Mouse (Mus musculus): ENCODE data around the gene Lgals3bp. TPM values are rescaled to one million over a fixed set of nuclear protein-coding genes. Genes with fewer than 3 reads are reported as not detected.

Gene Lgals3bp
- polyA plus RNA-seq, 1 experiment = 22.7 TPM

GRCm38 (mm10) chr11:118414270-118414669 is 12.4 kb upstream of the Lgals3bp start:
- Histone ChIP-seq H3K4me3 (ENCODE audit: control insufficient read depth, low read depth, low read length) (no peak overlapping the region), H3K4me1 (ENCODE audit: control insufficient read depth, insufficient read depth, low read length) (peaks cover 8% of the 10 kb centered on the region), H3K27ac (ENCODE audit: control insufficient read depth, insufficient read depth, low read depth, low read length) (no peak overlapping the region), H3K36me3 (ENCODE audit: control insufficient read depth, insufficient read depth, low read length) (no peaks in the 10 kb centered on the region), H3K27me3 (ENCODE audit: control insufficient read depth, insufficient read depth, low read length) (no peaks in the 10 kb centered on the region)
- TF ChIP-seq CTCF (IDR thresholded peaks at IDR 0.05; ENCODE audit: control insufficient read depth, insufficient read depth, insufficient replicate concordance, low read depth, low read length) (no peak), POLR2A (IDR thresholded peaks at IDR 0.05; ENCODE audit: control insufficient read depth, low read depth, low read length) (no peak)

DNA sequence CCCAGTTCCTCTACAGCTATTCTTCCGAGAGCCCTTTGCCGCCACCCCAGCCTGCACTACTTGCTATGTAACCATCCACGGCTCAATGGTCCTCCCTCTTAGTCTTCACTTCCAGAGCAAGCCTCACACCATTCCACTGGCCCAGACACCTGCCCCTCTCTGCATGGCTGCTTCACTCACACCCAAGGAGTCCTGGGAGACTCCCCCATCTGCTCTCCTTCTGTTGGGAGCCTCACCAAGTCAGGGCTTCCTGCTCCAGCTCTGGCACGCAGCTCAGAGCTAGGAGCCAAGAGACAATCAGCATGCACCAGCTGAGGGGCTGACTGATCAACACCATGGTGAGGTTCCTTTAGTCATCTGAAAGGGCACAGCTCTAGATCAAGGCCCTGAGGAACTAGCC is 11.2 kb upstream of the Lgals3bp start:
- Histone ChIP-seq H3K27ac (ENCODE audit: control insufficient read depth, insufficient read depth, low read depth, low read length) (no peak overlapping the region), H3K4me3 (ENCODE audit: control insufficient read depth, low read depth, low read length) (no peak overlapping the region), H3K27me3 (ENCODE audit: control insufficient read depth, insufficient read depth, low read length) (no peaks in the 10 kb centered on the region), H3K36me3 (ENCODE audit: control insufficient read depth, insufficient read depth, low read length) (no peaks in the 10 kb centered on the region), H3K4me1 (ENCODE audit: control insufficient read depth, insufficient read depth, low read length) (peaks cover 3% of the 10 kb centered on the region)
- TF ChIP-seq POLR2A (IDR thresholded peaks at IDR 0.05; ENCODE audit: control insufficient read depth, low read depth, low read length) = no peak

DNA sequence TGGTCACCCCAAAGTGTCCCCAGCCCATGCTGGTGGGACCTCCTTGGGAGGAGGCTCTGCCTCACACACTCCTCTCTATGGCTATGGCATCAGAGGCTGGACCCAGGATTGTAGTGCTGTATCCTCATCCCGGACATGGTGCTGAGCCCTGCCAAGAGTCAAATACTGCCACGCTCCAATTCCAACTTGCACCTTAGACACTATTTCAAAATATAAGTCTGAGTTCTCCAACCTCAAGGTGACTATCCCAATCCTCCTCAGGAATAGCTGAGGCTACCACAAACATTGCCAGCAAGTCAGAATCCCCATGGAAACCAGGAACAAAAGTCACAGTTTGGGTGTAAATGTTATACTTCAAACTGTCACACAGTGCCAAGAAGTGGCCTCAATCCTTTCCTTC is 10.7 kb upstream of the Lgals3bp start:
- TF ChIP-seq POLR2A (IDR thresholded peaks at IDR 0.05; ENCODE audit: control insufficient read depth, low read depth, low read length) (no peak), CTCF (IDR thresholded peaks at IDR 0.05; ENCODE audit: control insufficient read depth, insufficient read depth, insufficient replicate concordance, low read depth, low read length) (no peak)
- H3K27me3 ChIP-seq (ENCODE audit: control insufficient read depth, insufficient read depth, low read length) = no peaks in the 10 kb centered on the region
- H3K4me3 ChIP-seq (ENCODE audit: control insufficient read depth, low read depth, low read length) = no peak overlapping the region
- no peak overlapping the region for H3K27ac ChIP-seq (ENCODE audit: control insufficient read depth, insufficient read depth, low read depth, low read length)
- no peaks in the 10 kb centered on the region for H3K36me3 ChIP-seq (ENCODE audit: control insufficient read depth, insufficient read depth, low read length)
- no peaks in the 10 kb centered on the region for H3K4me1 ChIP-seq (ENCODE audit: control insufficient read depth, insufficient read depth, low read length)

GRCm38 (mm10) chr11:118411271-118411670 is 9.4 kb upstream of the Lgals3bp start:
- Histone ChIP-seq H3K36me3 (ENCODE audit: control insufficient read depth, insufficient read depth, low read length) (no peaks in the 10 kb centered on the region; the same call in 1 of the 2 replicates), H3K4me3 (ENCODE audit: control insufficient read depth, low read depth, low read length) (no peak overlapping the region), H3K27ac (ENCODE audit: control insufficient read depth, insufficient read depth, low read depth, low read length) (no peak overlapping the region), H3K27me3 (ENCODE audit: control insufficient read depth, insufficient read depth, low read length) (no peaks in the 10 kb centered on the region), H3K4me1 (ENCODE audit: control insufficient read depth, insufficient read depth, low read length) (no peaks in the 10 kb centered on the region)
- TF ChIP-seq CTCF (IDR thresholded peaks at IDR 0.05; ENCODE audit: control insufficient read depth, insufficient read depth, insufficient replicate concordance, low read depth, low read length) (no peak), POLR2A (IDR thresholded peaks at IDR 0.05; ENCODE audit: control insufficient read depth, low read depth, low read length) (no peak)

GRCm38 (mm10) chr11:118410479-118410878 is 8.6 kb upstream of the Lgals3bp start:
- no peak overlapping the region for H3K4me3 ChIP-seq (ENCODE audit: control insufficient read depth, low read depth, low read length)
- H3K27me3 ChIP-seq (ENCODE audit: control insufficient read depth, insufficient read depth, low read length) = no peaks in the 10 kb centered on the region
- TF ChIP-seq CTCF (IDR thresholded peaks at IDR 0.05; ENCODE audit: control insufficient read depth, insufficient read depth, insufficient replicate concordance, low read depth, low read length) (no peak), POLR2A (IDR thresholded peaks at IDR 0.05; ENCODE audit: control insufficient read depth, low read depth, low read length) (no peak)
- H3K36me3 ChIP-seq (ENCODE audit: control insufficient read depth, insufficient read depth, low read length) = no peaks in the 10 kb centered on the region; the same call in 1 of the 2 replicates
- H3K27ac ChIP-seq (ENCODE audit: control insufficient read depth, insufficient read depth, low read depth, low read length) = no peak overlapping the region
- H3K4me1 ChIP-seq (ENCODE audit: control insufficient read depth, insufficient read depth, low read length) = no peaks in the 10 kb centered on the region

DNA sequence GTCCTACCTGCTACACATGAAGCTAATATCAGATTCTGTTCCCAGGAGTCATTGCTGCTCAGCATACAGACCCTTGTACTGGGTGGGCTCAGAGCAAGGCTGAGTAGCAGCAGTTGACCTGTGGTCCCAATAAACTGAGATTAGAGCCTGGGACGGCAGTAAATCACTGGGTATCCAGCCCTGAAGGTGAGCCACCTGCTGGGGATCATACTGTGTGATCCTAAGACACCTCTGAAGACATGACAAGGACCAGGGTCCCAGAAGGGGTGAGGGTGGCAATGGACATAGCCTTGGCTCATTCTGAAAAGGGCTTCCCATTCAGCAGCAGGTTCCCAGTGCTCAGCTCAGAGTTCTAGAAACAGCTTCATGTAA is 8.2 kb upstream of the Lgals3bp start:
- TF ChIP-seq POLR2A (IDR thresholded peaks at IDR 0.05; ENCODE audit: control insufficient read depth, low read depth, low read length) (no peak), CTCF (IDR thresholded peaks at IDR 0.05; ENCODE audit: control insufficient read depth, insufficient read depth, insufficient replicate concordance, low read depth, low read length) (no peak)
- Histone ChIP-seq H3K4me1 (ENCODE audit: control insufficient read depth, insufficient read depth, low read length) (no peaks in the 10 kb centered on the region), H3K4me3 (ENCODE audit: control insufficient read depth, low read depth, low read length) (no peak overlapping the region), H3K27ac (ENCODE audit: control insufficient read depth, insufficient read depth, low read depth, low read length) (no peak overlapping the region), H3K36me3 (ENCODE audit: control insufficient read depth, insufficient read depth, low read length) (no peaks in the 10 kb centered on the region; the same call in 1 of the 2 replicates), H3K27me3 (ENCODE audit: control insufficient read depth, insufficient read depth, low read length) (no peaks in the 10 kb centered on the region)

GRCm38 (mm10) chr11:118409106-118410072 is 7.5 kb upstream of the Lgals3bp start:
- TF ChIP-seq CTCF (IDR thresholded peaks at IDR 0.05; ENCODE audit: control insufficient read depth, insufficient read depth, insufficient replicate concordance, low read depth, low read length) (no peak), POLR2A (IDR thresholded peaks at IDR 0.05; ENCODE audit: control insufficient read depth, low read depth, low read length) (no peak)
- H3K4me3 ChIP-seq (ENCODE audit: control insufficient read depth, low read depth, low read length) = no peak overlapping the region
- H3K27me3 ChIP-seq (ENCODE audit: control insufficient read depth, insufficient read depth, low read length) = no peaks in the 10 kb centered on the region
- H3K36me3 ChIP-seq (ENCODE audit: control insufficient read depth, insufficient read depth, low read length) = no peaks in the 10 kb centered on the region; the same call in 1 of the 2 replicates
- H3K27ac ChIP-seq (ENCODE audit: control insufficient read depth, insufficient read depth, low read depth, low read length) = no peak overlapping the region
- no peaks in the 10 kb centered on the region for H3K4me1 ChIP-seq (ENCODE audit: control insufficient read depth, insufficient read depth, low read length)

Data from testis, adult 2 months (tissue).